Mouse (Mus musculus) lung, embryonic 14.5 days (tissue): Measurements from ENCODE around the gene Prpf18. TPM values are rescaled to one million over a fixed set of nuclear protein-coding genes. Genes with fewer than 3 reads are reported as not detected.

Experiments used
- ATAC-seq: fragments of 200-750 bp; cut with Nextera tagmentation; 2 replicates; pipeline ENCODE4 v1.8.0; 2017; ENCODE audit warnings: mild to moderate bottlenecking, moderate TSS enrichment, moderate library complexity; ENCODE audit not compliant: insufficient read depth
- DNase-seq: peaks from one replicate; pipeline ENCODE4 v3.0.0-alpha.2; 2015
- H3K27ac ChIP-seq: fragments of 300-500 bp; sonication (generic); 2 replicates; pipeline ENCODE4 v1.5.1; 2014; ENCODE audit warnings: low read depth, mild to moderate bottlenecking, moderate library complexity
- H3K27me3 ChIP-seq: fragments of 300-500 bp; sonication (generic); 2 replicates; pipeline ENCODE4 v1.6.1; 2014; ENCODE audit warnings: low read length, control low read depth; ENCODE audit not compliant: insufficient read depth
- H3K36me3 ChIP-seq: fragments of 300-500 bp; sonication (generic); 2 replicates; pipeline ENCODE4 v1.6.1; 2014; ENCODE audit warnings: control low read depth; ENCODE audit not compliant: insufficient read depth
- H3K4me1 ChIP-seq: fragments of 300-500 bp; sonication (generic); 2 replicates; pipeline ENCODE4 v1.6.1; 2014; ENCODE audit warnings: antibody characterized with exemption, control low read depth; ENCODE audit not compliant: insufficient read depth
- H3K4me2 ChIP-seq: fragments of 300-500 bp; sonication (generic); 2 replicates; pipeline ENCODE4 v1.6.1; 2014; ENCODE audit warnings: mild to moderate bottlenecking
- H3K4me3 ChIP-seq: fragments of 300-500 bp; sonication (generic); 2 replicates; pipeline ENCODE4 v1.5.1; 2014; ENCODE audit warnings: low read depth, low read length
- H3K9ac ChIP-seq: fragments of 300-500 bp; sonication (generic); 2 replicates; pipeline ENCODE4 v1.6.1; 2014
- H3K9me3 ChIP-seq: fragments of 300-500 bp; sonication (generic); 2 replicates; pipeline ENCODE4 v1.6.1; 2016; ENCODE audit warnings: low read depth, low read length, control low read depth
- CTCF ChIP-seq: IDR thresholded peaks from 2 replicates; pipeline ENCODE4 v1.5.1; 2016; ENCODE audit warnings: antibody characterized with exemption, low read depth
- WGBS: fragments of 180-500 bp; shearing (Covaris S2); extraction: QIAGEN DNeasy Blood & Tissue Kit; methylation state at CpG from one replicate; pipeline ENCODE4 v1.1.7; 2014; 5-methylcytosine and 5-hydroxymethylcytosine counted together
- polyA plus RNA-seq: library from polyadenylated mRNA; unstranded; fragments of >200 nt; fragmentation: Nextera tagmentation; extraction: Ambion mirVana; gene quantifications from 2 replicates; pipeline ENCODE4 v1.2.1, GENCODE M21; 2014

The Prpf18 gene
- 35.5 and 36.8 TPM in 2 replicates for polyA plus RNA-seq

DNA sequence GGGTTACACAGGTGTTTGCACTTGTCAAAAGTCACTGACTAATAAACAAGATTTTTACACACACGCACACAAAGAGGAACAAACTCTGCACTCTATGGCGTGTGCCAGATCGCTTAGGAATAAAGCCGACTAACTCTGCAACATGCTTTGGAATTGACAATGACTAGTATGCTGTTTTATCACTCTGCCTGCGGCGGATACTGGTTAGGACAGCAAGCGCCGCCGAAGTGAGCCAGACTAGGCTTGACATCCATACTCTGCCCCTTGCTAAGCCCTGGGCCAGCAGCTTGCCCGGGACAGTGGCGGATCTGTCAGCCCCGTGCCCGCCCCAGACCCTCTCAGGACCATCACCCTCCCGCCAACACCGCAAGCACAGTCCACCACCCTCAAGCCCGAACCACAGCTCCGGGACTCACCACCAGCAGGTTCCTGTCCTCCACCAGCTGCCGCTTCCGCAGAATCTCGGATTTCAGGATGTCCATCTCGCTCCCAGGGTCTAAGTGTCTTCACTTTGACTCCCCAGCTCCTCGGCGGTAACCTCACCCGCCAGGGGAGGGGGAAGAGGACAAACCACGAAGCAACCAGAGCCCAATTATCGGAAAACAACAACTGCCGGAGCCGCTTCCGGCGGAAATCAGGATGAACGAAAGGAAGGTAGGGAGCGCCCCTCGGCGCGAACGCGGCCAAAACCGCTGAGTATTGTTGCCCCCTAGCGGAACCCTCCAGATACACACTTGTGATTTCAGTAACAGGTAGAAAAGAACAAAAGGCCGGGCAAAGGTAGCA lies at the start of gene Prpf18:
Gene Prpf18, minus strand, starts transcription at position 614 of the 786 bp plus-strand sequence.
- peak; percentile 82 for TF ChIP-seq CTCF
- Histone ChIP-seq H3K9me3 (no peaks in the 10 kb centered on the region), H3K4me2 (peak within 1 kb of the TSS; percentile 76), H3K4me3 (peak within 1 kb of the TSS; percentile 69), H3K4me1 (no peaks in the 10 kb centered on the region), H3K36me3 (peaks cover 9% of the 10 kb centered on the region), H3K27ac (peak within 1 kb of the TSS; percentile 5; the same call in 1 of the 2 replicates), H3K27me3 (no peaks in the 10 kb centered on the region), H3K9ac (peak within 1 kb of the TSS; percentile 78)
- ATAC-seq (peak; percentile 87), DNase-seq (peak; percentile 96)
- 1% methylated on average over 40 of the region's 40 CpGs for WGBS

DNA sequence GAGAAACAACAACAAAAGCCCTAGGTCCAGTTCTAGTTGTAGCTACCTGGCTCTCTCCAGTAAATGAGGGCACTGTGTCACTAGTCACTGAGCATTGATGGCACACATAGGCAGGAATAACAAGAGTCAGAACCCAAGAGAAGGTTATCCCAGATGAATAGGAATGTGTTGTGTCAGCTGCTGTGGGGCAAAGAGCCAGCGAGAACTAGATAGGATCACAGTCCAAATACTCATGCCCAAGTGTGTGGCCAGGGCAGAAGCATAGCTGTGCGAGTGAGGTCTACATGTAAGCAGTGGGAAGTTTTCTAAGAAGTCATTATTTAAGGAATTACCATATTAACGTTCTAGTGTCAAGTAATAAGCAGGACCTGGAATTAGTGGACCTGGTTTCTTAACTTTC lies 28.0 kb upstream of the Prpf18 start:
- Histone ChIP-seq H3K9me3 (no peaks in the 10 kb centered on the region), H3K27me3 (no peaks in the 10 kb centered on the region), H3K4me1 (no peaks in the 10 kb centered on the region), H3K27ac (no peak overlapping the region), H3K36me3 (no peaks in the 10 kb centered on the region), H3K4me3 (no peak overlapping the region), H3K4me2 (no peak overlapping the region), H3K9ac (no peak overlapping the region)
- DNase-seq (no peak), ATAC-seq (no peak)
- no peak for TF ChIP-seq CTCF
- WGBS, result 81% methylated on average over 3 of the region's 3 CpGs

DNA sequence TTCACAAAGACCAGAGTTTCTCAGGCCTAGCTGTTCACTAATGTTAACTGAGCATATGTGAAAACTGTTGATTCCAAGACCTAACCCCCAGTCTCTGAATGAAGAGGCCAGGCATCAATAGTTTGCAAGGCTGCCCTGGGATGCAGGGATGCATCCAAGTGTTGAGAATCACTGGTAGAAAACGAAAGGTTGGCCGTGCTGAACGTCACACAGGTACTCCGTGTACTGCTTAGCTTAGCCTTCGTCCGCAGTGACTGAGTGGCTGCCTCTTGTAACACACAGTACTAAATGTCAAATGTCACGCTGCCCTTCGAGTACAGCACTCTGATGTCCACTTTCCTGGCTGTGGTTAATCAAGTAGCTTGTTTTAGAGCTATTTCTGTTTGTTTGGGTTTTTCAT lies 19.7 kb upstream of the Prpf18 start:
- H3K27me3 ChIP-seq, result no peaks in the 10 kb centered on the region
- H3K27ac ChIP-seq, result no peak overlapping the region
- no peak for TF ChIP-seq CTCF
- no peaks in the 10 kb centered on the region for H3K36me3 ChIP-seq
- H3K4me1 ChIP-seq, result no peaks in the 10 kb centered on the region
- no peak overlapping the region for H3K4me3 ChIP-seq
- no peak overlapping the region for H3K9ac ChIP-seq
- no peak overlapping the region for H3K4me2 ChIP-seq
- no peaks in the 10 kb centered on the region for H3K9me3 ChIP-seq
- DNase-seq (no peak), ATAC-seq (no peak)
- WGBS, result 69% methylated on average over 8 of the region's 8 CpGs

DNA sequence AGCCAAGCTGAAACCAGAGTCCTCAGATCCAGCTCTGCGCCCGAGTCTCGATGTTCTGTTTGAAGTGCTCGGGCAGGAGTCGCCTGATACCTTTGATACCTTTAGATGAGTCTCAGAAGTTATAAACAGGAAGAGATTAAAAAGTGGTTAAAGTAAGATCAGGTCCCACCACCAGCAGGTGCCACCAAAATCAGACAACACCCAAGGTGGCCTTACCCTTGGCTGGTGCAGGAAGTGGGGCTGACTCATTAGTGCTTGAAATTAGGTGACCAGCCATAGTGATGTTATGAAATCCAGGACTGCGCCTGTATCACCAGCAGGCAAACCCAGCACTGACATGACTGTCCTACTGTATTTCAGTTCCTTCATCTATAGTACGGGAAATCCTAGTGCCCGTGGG lies 17.8 kb upstream of the Prpf18 start:
- no peak for DNase-seq
- H3K4me2 ChIP-seq, result no peak overlapping the region
- no peak overlapping the region for H3K4me3 ChIP-seq
- H3K4me1 ChIP-seq, result no peaks in the 10 kb centered on the region
- WGBS, result 78% methylated on average over 8 of the region's 8 CpGs
- no peaks in the 10 kb centered on the region for H3K36me3 ChIP-seq
- H3K27me3 ChIP-seq, result no peaks in the 10 kb centered on the region
- TF ChIP-seq CTCF, result no peak
- H3K9me3 ChIP-seq, result no peaks in the 10 kb centered on the region
- no peak overlapping the region for H3K9ac ChIP-seq
- H3K27ac ChIP-seq, result no peak overlapping the region
- ATAC-seq, result no peak

DNA sequence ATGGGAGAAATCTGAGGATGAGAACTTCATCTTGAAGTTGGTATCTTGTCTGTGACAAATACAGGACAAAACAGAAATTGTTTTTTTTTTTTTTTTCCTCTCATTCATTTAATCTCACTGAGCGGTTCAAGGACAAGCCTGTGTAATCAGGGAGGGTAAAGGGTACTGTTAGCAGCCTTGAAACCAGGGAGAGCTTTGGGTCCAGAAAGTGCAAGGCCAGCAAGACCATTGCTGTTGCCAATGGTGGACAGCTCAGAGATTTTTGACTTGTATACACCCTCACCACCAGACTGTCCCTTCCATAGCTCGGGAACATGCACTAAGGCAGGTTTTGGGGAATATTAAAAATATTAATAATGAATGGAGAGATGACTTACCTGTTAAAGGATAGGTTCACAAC lies 16.7 kb upstream of the Prpf18 start:
- 82% methylated on average over 2 of the region's 2 CpGs for WGBS
- Histone ChIP-seq H3K9me3 (no peaks in the 10 kb centered on the region), H3K36me3 (no peaks in the 10 kb centered on the region), H3K9ac (no peak overlapping the region), H3K4me1 (no peaks in the 10 kb centered on the region), H3K4me2 (no peak overlapping the region), H3K27me3 (no peaks in the 10 kb centered on the region), H3K4me3 (no peak overlapping the region), H3K27ac (no peak overlapping the region)
- ATAC-seq (no peak), DNase-seq (no peak)
- TF ChIP-seq CTCF, result no peak

DNA sequence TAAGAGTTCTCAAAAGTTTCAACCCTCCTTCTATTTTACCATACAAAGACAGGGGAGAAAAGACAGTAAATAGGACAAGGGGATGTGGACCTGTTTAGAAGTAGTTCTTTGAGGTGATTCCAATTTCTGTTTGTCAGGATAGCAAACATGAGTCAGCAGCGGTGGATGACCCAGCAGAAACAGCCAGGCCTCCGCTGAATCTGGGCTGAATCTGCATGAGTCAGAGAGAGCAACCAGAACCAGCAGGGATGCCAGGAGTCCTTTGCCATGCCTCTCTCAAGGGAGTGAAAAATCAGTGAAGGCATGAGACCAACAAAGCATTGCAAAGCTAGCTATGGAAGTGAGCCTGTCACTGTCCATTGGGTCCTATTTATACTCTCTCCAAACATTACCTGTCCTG lies 8.8 kb upstream of the Prpf18 start:
- Histone ChIP-seq H3K36me3 (no peaks in the 10 kb centered on the region), H3K4me2 (no peak overlapping the region), H3K4me1 (no peaks in the 10 kb centered on the region), H3K27ac (no peak overlapping the region), H3K9ac (no peak overlapping the region), H3K4me3 (no peak overlapping the region), H3K27me3 (no peaks in the 10 kb centered on the region), H3K9me3 (no peaks in the 10 kb centered on the region)
- no peak for TF ChIP-seq CTCF
- ATAC-seq (no peak), DNase-seq (no peak)
- WGBS, result 76% methylated on average over 2 of the region's 2 CpGs

DNA sequence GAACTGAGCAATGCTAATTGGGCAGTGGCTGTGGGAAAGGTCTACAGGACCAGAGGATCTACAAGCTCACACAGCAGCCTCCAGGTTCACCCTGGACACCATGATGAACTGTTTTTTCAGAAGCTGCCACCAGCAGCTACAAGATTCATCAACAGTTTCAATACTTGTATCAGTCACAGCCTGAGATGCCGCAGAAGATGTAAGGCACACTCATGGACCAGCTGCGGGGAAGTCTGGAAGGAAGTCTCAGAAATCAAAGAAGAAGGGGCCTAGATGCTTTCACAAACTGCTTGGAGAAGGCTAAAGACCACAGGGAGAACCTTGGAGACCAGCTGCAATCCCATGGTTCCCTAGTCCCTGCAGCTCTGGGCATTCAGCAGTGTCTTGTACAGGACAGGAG lies 2.3 kb downstream of the Prpf18 start:
- Histone ChIP-seq H3K4me3 (no peak overlapping the region), H3K4me2 (no peak overlapping the region), H3K9ac (no peak overlapping the region), H3K27me3 (no peaks in the 10 kb centered on the region), H3K36me3 (peaks cover 24% of the 10 kb centered on the region), H3K9me3 (no peaks in the 10 kb centered on the region), H3K27ac (no peak overlapping the region), H3K4me1 (no peaks in the 10 kb centered on the region)
- WGBS, result 91% methylated on average over 2 of the region's 2 CpGs
- TF ChIP-seq CTCF, result no peak
- no peak for ATAC-seq
- no peak for DNase-seq
